Mouse (Mus musculus) lung, postnatal 0 days (tissue): ENCODE results near the gene Camk1d. TPM values are rescaled to one million over a fixed set of nuclear protein-coding genes. Genes with fewer than 3 reads are reported as not detected.

Source experiments
- ATAC-seq: fragments of 200-750 bp; cut with Nextera tagmentation; 2 replicates; pipeline ENCODE4 v1.8.0; 2017; ENCODE audit warnings: moderate library complexity
- DNase-seq: peaks from one replicate; pipeline ENCODE4 v3.0.0-alpha.2; 2016; ENCODE audit warnings: low spot score
- H3K27ac ChIP-seq: fragments of 300-500 bp; sonication (generic); 2 replicates; pipeline ENCODE4 v1.5.1; 2014; ENCODE audit warnings: antibody characterized with exemption, mild to moderate bottlenecking, low read length, mixed read lengths
- H3K27me3 ChIP-seq: fragments of 300-500 bp; sonication (generic); replicated peaks from 2 replicates; pipeline ENCODE4 v1.6.1; 2014; ENCODE audit warnings: low read length, mixed read lengths; ENCODE audit not compliant: insufficient read depth
- H3K36me3 ChIP-seq: fragments of 300-500 bp; sonication (generic); 2 replicates; pipeline ENCODE4 v1.6.1; 2014; ENCODE audit warnings: low read length, mixed read lengths; ENCODE audit not compliant: insufficient read depth
- H3K4me1 ChIP-seq: fragments of 300-500 bp; sonication (generic); 2 replicates; pipeline ENCODE4 v1.6.1; 2014; ENCODE audit warnings: antibody characterized with exemption, low read depth, low read length, mixed read lengths; ENCODE audit not compliant: insufficient read depth
- H3K4me2 ChIP-seq: fragments of 300-500 bp; sonication (generic); replicated peaks from 2 replicates; pipeline ENCODE4 v1.6.1; 2014; ENCODE audit warnings: low read depth, mild to moderate bottlenecking, low read length, moderate library complexity, mixed read lengths
- H3K4me3 ChIP-seq: fragments of 300-500 bp; sonication (generic); 2 replicates; pipeline ENCODE4 v1.5.1; 2014; ENCODE audit warnings: low read depth, low read length
- H3K9ac ChIP-seq: fragments of 300-500 bp; sonication (generic); replicated peaks from 2 replicates; pipeline ENCODE4 v1.6.1; 2014; ENCODE audit warnings: low read depth, mild to moderate bottlenecking
- H3K9me3 ChIP-seq: fragments of 300-500 bp; sonication (generic); 2 replicates; pipeline ENCODE4 v1.6.1; 2016; ENCODE audit warnings: low read length, mixed read lengths
- CTCF ChIP-seq: IDR thresholded peaks from 2 replicates; pipeline ENCODE4 v1.5.1; 2016; ENCODE audit warnings: antibody characterized with exemption, mild to moderate bottlenecking
- EP300 ChIP-seq: IDR thresholded peaks from 2 replicates; pipeline ENCODE4 v1.6.1; 2016; ENCODE audit warnings: antibody characterized with exemption, mild to moderate bottlenecking, control low read depth
- WGBS: fragments of 180-500 bp; shearing (Covaris S2); extraction: QIAGEN DNeasy Blood & Tissue Kit; methylation state at CpG from one replicate; pipeline ENCODE4 v1.1.7; 2014; 5-methylcytosine and 5-hydroxymethylcytosine counted together
- polyA plus RNA-seq: library from polyadenylated mRNA; unstranded; fragments of >200 nt; fragmentation: Nextera tagmentation; extraction: Ambion mirVana; gene quantifications from 2 replicates; pipeline ENCODE4 v1.2.1, GENCODE M21; 2015

Camk1d gene
- polyA plus RNA-seq, 1 experiment from 2014 or later: 2.2 TPM

DNA sequence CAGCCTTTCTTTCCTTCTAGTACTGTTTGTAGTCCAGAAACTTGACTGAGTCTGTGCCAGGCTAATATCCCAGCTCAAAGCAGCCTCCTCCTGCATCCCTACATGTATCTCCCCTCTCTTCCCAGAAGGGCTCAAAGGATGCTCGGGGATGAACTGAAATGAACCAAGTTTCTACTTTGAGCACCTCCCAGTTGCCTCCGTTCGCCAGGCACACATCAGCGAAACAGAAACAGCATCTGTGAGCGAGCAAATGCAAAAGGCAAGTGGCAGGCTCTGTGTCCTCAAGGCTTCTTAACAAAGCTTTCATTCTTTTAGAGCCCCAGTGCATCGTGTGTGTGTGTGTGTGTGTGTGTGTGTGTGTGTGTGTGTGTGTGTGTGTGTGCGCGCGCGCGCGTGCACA is 409.9 kb downstream of the Camk1d start:
- no peak overlapping the region for H3K9ac ChIP-seq
- H3K27me3 ChIP-seq: no peaks in the 10 kb centered on the region
- no peaks in the 10 kb centered on the region for H3K36me3 ChIP-seq
- no peak overlapping the region for H3K27ac ChIP-seq
- no peak for TF ChIP-seq EP300
- no peak for TF ChIP-seq CTCF
- H3K4me3 ChIP-seq: no peak overlapping the region
- DNase-seq (no peak), ATAC-seq (no peak)
- H3K4me1 ChIP-seq: no peaks in the 10 kb centered on the region
- 92% methylated on average over 11 of the region's 12 CpGs for WGBS
- H3K9me3 ChIP-seq: no peaks in the 10 kb centered on the region
- H3K4me2 ChIP-seq: no peak overlapping the region

DNA sequence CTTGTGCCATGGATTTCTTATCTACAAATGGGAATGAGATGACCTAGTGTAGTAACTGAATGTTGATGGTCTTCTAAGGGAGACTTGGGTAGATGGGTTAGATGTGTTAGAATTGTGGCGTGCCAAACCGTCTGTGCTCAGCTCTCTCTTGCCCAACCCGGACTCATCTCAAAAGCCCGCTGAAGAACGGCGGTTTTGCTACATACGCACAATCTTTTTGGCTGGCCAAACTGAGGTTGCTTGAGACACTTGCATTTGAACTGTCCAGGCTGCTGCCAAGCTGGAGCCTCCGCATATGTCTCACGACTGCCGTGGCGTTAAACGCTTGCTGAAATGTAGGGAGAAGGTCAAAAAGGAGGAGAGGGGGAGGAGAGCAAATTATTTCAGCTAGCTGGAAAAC is 413.0 kb downstream of the Camk1d start:
- WGBS: 64% methylated on average over 12 of the region's 12 CpGs
- TF ChIP-seq CTCF (no peak), EP300 (no peak)
- peak; percentile 38; the same call in 1 of the 2 replicates for ATAC-seq

DNA sequence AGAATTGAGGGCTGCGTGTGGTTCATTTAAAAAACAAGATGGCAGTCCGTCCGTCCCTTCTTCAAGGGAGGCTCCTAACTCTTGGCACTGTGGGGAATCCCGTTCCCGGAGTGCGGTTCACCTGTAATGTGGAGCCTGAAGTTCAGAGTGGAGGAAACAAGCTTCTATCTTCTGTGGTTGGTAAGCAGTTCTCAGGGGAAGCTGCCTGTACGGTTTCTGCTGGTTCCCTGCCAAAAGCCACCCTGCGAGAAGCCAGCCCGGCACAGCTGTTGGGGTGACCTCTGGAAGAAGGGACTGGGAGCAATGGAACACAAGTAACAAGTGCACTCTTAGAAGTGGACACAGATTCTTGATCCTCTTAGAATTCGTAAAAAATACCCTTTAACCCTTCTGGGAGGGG is 416.2 kb downstream of the Camk1d start:
- H3K9me3 ChIP-seq: no peaks in the 10 kb centered on the region
- no peak overlapping the region for H3K4me3 ChIP-seq
- no peak overlapping the region for H3K9ac ChIP-seq
- H3K4me1 ChIP-seq: no peaks in the 10 kb centered on the region
- no peaks in the 10 kb centered on the region for H3K27me3 ChIP-seq
- WGBS: 64% methylated on average over 10 of the region's 10 CpGs
- H3K27ac ChIP-seq: no peak overlapping the region
- no peaks in the 10 kb centered on the region for H3K36me3 ChIP-seq
- no peak for DNase-seq
- no peak for ATAC-seq
- no peak for TF ChIP-seq EP300
- TF ChIP-seq CTCF: no peak
- no peak overlapping the region for H3K4me2 ChIP-seq

More for the DNA sequence above, 413.0 kb downstream of the Camk1d start:
- Histone ChIP-seq H3K9me3 (no peaks in the 10 kb centered on the region), H3K4me2 (no peak overlapping the region), H3K4me1 (no peaks in the 10 kb centered on the region), H3K27ac (no peak overlapping the region), H3K4me3 (no peak overlapping the region), H3K9ac (no peak overlapping the region), H3K36me3 (no peaks in the 10 kb centered on the region), H3K27me3 (no peaks in the 10 kb centered on the region)
- DNase-seq: peak; percentile 56

DNA sequence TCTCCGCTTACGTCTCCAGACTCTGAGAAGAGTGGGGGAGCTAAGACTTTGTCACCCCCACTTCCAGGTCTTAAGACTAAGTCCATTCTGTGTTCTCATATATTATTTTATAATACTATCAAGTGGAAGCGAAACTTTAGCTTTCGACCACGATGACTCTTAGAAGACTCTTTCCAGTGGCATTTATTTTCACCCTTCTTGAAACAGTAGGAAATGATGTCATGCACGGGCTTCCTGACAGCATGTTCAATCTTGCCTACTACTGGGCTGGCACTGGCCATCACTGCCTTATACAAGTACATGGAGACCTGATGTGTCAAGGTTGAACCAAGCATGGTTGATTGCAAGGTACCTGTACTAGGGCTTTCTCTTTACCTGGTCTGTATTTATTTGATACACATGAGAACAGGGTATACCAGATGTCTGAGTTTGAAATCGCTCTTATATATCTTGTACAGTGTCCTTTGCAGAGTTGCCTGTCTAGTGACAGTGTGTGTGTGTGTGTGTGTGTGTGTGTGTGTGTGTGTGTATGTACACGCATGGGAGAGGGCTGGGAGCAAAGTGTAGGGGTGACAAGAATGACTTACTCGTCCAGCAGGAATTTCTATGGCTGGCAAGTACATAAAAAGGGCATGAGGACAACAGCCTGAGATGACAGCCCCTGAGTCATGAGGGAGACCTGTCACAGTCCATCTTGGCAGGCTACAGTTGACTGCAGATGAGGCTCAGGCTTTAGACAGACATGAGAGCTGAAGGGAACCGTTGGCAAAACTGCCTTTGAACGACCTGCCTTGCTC is 417.4 kb downstream of the Camk1d start:
- H3K4me2 ChIP-seq: no peak overlapping the region
- no peaks in the 10 kb centered on the region for H3K36me3 ChIP-seq
- H3K9ac ChIP-seq: no peak overlapping the region
- H3K27ac ChIP-seq: no peak overlapping the region
- no peak for TF ChIP-seq EP300
- TF ChIP-seq CTCF: no peak
- H3K4me3 ChIP-seq: no peak overlapping the region
- DNase-seq: no peak
- no peaks in the 10 kb centered on the region for H3K27me3 ChIP-seq
- WGBS: 80% methylated on average over 11 of the region's 11 CpGs
- ATAC-seq: peak; percentile 16; the same call in 1 of the 2 replicates
- no peaks in the 10 kb centered on the region for H3K4me1 ChIP-seq
- no peaks in the 10 kb centered on the region for H3K9me3 ChIP-seq

DNA sequence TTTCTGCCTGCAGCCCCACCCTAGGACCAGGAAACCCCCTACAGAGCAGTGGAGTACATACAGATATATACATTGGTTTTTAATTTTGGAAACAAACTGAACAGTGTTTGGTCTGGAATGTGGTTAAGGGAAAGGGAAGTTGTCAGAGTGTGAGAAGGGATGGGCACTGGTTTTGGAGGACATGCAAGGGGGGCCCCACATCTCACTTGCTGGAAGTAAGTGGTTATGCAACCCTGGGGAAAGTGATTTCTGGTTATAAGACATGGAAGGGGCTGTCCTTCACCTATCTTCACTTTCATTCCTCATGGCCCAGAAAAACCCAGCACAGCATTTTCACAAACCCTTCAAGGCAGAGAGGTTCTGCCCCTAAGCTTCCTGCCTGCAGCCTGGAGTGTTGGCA is 419.2 kb downstream of the Camk1d start:
- DNase-seq (no peak), ATAC-seq (no peak)
- Histone ChIP-seq H3K4me3 (no peak overlapping the region), H3K4me1 (no peaks in the 10 kb centered on the region), H3K27ac (no peak overlapping the region), H3K9me3 (no peaks in the 10 kb centered on the region), H3K27me3 (no peaks in the 10 kb centered on the region), H3K36me3 (no peaks in the 10 kb centered on the region), H3K4me2 (no peak overlapping the region), H3K9ac (no peak overlapping the region)
- TF ChIP-seq EP300 (no peak), CTCF (no peak)

DNA sequence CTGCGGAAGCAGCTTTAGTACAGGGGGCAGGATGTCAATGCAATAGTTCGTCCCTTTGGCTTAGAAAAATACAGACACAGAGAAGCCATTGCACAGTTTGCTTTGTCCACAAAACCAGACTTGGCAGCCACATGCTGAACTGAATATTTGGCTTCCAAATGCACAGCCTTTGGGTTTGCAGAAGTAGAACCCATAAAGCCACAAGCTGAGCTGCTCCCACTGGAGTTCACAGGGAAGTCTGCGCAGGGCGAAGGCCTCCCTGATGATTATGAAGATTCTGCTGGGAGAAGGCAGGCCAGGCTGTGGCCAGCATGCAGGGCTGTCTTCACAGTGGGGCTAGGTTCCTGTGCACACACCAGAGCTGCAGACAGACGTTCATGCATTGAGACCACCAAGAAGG is 419.9 kb downstream of the Camk1d start:
- H3K9me3 ChIP-seq: no peaks in the 10 kb centered on the region
- no peak overlapping the region for H3K27ac ChIP-seq
- 70% methylated on average over 5 of the region's 5 CpGs for WGBS
- H3K9ac ChIP-seq: no peak overlapping the region
- no peaks in the 10 kb centered on the region for H3K27me3 ChIP-seq
- H3K36me3 ChIP-seq: no peaks in the 10 kb centered on the region
- no peak overlapping the region for H3K4me2 ChIP-seq
- DNase-seq (no peak), ATAC-seq (no peak)
- H3K4me3 ChIP-seq: no peak overlapping the region
- no peaks in the 10 kb centered on the region for H3K4me1 ChIP-seq
- no peak for TF ChIP-seq CTCF

DNA sequence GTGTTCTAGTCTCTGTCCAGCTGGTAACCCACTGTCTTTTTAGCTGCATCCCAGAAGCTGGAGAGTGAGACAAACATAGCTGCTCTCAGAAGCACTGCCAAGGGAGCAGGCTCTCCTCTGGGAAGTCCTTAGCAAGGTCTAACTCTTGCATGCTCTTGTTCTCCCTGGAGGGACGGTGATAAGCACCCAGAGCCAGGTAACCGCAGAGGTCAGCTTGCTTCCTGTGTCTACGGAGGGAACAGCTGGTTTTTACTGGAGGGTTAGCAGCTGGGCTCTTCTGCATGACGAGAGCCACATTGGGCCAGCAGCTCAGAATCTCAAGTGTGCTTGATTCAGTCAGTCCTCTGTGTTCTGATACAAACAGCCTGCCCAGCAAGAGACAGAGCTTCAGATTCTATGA is 425.7 kb downstream of the Camk1d start:
- ATAC-seq (no peak), DNase-seq (no peak)
- no peaks in the 10 kb centered on the region for H3K36me3 ChIP-seq
- H3K27ac ChIP-seq: no peak overlapping the region
- H3K4me1 ChIP-seq: no peaks in the 10 kb centered on the region
- no peaks in the 10 kb centered on the region for H3K9me3 ChIP-seq
- TF ChIP-seq EP300: no peak
- no peak for TF ChIP-seq CTCF
- 32% methylated on average over 4 of the region's 4 CpGs for WGBS
- no peaks in the 10 kb centered on the region for H3K27me3 ChIP-seq
- no peak overlapping the region for H3K9ac ChIP-seq
- no peak overlapping the region for H3K4me3 ChIP-seq
- H3K4me2 ChIP-seq: no peak overlapping the region
